Mouse (Mus musculus) WW6 (cell line): ENCODE measurements around the gene Ptprd.
"Not testable (repeated sequence)": the region's sequence is repeated elsewhere in the genome, so short reads cannot be mapped to it uniquely, and the experiment has no call there.

ENCODE experiments used
- DNase-seq: peaks from one replicate; pipeline ENCODE4 v3.0.0-alpha.2; 2013; ENCODE audit warnings: low read depth, low spot score

Gene Ptprd

GRCm38 (mm10) chr4:76218065-76218464, 1993.7 kb downstream of the Ptprd start:
- no peak for DNase-seq

DNA sequence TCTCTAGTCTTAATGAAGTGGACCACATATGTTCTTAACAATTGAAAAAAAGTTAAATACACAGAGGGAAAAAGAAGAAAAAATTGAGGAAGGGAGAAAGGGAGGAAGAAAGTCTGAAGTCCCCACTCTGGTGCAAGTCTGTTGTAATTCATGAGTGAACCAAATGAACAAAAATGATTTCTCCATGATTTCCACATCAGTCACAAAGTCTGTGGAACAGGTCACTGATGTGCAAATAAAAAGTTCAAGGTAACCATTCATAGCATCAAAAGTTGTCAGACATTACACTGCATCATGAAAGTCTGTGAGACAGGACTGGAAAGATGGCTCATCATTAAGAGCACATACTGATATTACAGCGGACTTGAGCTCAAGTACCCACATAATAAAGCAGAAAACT, 1996.6 kb downstream of the Ptprd start:
- DNase-seq, result no peak

DNA sequence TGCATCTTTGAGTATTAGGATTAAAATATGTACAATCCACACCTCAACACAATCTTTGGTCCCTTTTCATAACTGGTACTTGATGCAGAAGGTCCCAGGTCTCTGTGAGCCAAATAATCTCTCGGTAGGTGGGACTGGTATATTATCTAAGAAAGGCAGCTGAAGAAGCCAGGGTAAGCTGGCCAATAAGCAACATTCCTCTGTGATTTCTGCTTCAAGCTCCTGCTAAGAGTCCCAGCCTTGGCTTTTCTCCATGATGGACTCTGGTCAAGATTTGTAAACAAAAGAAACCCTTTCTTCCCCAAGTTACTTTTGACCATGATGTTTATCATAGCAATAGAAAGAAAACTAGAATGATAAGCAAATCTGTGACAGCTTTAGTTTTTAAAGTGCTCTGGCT, 2012.4 kb downstream of the Ptprd start:
- no peak for DNase-seq

DNA sequence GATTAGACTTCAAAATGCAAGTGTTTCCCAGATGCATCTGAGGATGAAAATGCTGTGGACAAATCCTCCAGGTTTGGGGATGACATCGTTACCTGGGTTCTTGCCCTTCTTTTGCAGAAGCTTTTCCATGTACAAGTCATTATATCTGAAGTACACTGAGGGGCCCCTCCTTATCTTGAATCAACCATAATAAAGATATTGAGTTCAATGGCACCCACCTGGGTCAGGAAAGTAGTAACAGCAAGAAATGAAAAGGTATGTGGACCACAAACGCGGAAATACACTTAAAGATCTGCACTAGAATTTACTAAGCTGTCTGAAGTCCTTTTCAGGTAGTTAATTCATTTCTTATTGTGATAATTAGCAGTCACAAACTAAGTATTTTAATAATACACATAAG, 2017.0 kb downstream of the Ptprd start:
- DNase-seq, result no peak

DNA sequence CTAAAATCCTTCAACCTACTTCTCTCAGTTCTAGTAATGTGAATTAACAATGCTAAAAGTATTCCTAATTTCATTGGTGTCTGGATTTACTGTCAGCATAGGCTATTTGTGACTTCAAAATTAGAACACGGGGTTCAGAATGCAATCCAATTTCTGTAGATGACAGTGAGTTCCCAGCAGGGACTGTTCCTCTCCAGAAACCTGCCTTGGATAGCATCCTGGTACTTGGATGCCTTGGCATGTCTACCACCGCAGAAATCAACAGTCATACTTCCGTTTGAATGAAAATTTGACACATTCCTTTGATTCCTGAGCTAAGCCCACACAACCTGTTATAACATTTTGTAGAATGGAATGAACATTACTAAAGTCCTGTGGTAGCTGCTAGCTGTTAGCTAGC, 2018.3 kb downstream of the Ptprd start:
- DNase-seq, result no peak

DNA sequence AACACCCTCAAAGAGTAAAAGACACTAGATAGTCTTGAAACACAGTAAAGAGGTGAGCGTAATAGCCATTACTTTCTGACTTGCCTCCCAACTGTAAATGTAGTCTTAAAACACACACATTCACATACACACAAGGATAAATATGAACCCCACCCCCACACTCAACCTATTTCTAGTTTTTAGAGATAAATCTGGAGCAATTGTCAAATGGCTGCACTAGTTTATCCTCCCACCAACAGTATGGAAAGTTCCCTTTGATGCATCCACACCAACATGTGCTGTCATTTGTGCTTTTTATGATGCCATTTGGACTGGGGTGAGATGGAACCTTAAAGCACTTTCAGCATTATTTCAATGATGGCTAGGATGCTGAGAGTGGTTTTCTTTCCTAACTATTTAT, 2019.7 kb downstream of the Ptprd start:
- no peak for DNase-seq

DNA sequence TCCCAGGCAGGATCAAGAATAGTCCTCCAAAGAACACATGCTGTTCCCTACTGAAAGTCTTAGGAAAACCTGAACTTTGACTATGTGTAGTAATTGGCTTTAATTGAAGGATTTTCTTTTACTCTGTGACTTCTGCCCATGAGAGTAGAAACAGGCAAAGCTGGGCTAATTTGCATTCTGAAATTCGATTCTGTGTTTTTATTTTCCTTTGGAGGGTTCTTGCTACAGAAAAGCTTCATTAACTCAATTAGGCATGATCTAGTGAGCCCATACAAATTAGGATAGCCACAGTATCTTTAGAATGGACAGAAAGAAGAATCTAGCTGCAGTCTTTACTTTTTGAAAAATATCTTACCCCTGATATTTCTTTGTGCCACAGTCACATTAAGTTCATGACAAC, 2021.0 kb downstream of the Ptprd start:
- no peak for DNase-seq

DNA sequence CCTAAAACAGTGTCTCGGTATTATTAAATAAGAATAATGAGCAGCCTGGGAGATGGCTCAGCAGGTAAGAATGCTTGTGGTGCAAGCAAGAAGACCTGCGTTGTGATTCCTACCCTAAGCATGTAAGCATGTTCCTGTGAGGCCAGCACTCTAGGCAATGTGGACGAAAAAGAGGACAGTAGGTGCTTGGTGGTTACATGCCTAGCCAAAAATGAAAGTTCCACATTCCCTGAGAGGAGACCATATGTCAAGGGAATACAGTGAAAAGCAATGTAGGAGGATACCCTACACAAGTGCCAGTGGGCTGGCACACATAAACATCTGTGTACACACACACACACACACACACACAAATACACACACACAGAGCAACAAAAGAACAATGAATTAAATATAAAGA, 2028.7 kb downstream of the Ptprd start:
- DNase-seq, result no peak

DNA sequence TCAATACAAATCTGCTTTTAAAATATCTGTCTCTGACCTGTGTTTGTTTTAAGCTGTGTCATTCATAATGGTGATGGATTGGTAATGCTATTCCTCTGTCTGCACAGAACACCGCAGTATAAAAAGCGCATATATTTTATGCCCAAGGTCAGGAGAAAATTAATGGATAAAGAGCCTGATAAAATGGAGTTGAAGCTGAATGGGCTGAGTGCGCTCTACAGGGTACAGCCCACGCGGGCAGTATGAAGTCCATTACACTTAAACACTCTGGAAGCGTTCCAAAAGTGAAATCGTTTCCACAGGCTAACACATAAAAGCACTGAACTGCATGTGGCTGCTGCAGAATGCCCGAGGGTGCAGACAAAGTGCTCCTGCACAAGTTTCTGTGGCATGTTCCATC, 2032.3 kb downstream of the Ptprd start:
- no peak for DNase-seq

DNA sequence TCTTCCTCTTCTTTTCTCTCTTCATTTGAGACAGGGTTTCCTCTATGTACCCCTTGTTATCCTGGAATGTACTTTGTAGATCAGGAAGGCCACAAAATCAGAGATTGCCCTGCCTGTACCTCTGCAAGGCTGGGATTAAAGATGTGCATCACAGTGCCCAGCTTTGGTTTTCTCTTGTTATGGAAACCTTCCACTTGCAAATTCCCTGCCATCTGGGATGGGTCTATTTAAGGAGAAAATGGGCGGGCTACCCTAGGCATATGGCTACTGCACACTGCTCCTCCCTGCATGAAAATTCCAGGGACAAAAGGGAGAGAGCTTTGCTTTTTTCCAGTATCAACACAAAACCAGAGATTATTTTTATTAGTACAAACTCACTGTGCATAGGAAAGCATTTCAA, 2036.7 kb downstream of the Ptprd start:
- DNase-seq, result no peak

DNA sequence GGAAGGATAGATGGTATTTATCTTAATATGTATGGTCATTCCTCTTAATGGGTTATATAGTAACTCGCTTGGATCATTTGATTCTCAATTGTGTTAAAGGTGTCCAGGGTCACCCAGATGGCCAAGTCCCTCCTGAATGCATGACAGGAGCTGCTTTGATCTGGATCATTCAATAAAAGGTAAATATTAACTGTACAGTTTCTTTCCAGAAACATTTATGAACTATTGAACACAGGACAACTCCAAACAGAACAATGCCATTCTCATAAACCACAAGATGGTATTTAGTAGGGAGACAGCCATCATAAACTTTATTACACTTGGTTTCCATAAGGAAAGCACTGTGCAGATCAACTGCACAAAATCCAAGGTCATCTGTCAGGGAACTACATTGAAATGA, 2056.0 kb downstream of the Ptprd start:
- no peak for DNase-seq

DNA sequence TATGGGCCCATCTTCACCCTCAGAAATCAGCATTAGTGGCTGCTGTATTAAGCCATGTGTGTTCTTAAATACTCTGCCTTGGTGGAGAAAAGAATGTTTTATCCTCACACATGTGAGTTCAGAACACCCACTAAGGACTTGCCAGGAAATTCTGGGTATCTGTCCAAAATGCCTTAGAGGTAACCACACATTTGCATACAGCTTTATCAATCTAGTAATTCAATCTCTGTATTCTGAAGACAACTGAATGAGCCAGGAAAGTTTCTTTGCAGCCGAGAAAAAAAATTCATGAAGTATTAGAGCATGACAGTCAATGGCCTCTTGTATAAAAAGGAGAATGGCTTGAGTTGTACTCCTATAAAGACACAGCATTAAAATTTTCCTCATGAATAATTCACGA, 2057.6 kb downstream of the Ptprd start:
- no peak for DNase-seq

DNA sequence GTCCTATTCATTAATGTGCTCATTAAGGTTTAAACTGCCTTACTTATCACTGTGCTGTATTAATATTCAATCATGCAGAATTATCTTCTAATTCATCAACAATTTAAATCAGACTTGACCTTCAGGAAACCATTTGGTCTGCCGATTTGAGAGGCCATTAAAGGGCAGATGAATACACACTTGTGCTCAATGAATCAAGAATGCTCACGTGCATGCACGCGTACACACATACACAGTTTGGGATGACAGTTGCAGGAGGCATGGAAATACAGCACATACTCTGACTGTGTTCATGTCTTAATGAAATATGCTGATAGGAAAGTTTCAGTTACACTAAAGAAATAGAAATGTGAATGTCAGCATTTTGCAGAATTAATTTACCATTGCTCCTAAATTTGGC, 2066.8 kb downstream of the Ptprd start:
- DNase-seq, result no peak

DNA sequence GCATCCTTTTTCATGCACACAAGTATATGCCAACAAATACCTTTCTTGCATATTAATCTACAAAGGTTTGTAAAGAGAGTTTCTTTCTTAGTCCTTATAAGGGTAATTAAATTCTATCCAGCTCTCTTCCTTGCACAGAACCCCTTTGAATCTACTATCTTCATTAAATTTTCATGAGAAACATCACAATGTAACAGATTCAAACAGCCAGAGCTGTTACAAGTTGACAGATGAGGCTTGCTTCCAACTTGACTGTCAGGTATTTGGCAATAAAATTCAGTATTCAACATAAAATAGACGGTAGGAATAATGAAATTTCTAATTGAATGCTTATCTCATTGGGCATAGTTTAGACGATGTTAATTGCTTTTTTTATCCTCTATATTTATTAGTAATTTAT, 2067.4 kb downstream of the Ptprd start:
- no peak for DNase-seq

DNA sequence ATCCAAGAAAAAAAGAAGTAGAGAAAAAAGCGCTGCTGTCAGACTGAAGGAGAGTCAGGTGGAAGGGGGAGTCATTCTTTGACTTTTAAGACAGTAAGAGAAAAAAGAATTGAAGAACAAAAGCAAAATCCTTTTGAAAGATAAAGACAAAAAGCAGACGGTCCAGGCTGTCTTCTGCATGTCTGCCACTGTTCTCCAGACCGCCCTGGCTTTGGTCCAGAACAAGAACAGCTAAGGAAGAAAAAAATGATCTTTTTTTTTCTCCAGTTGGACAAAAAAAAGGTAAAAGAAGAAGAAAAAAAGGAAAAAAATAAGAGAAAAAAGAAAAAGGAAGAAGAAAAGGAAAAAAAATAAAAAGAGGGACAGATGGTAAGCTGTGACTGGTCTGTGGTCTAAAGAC, 2073.9 kb downstream of the Ptprd start:
- DNase-seq, result no peak

- no peak for DNase-seq
These were observed 2075.1 kb downstream of the Ptprd start for GRCm38 (mm10) chr4:76136625-76137024.

GRCm38 (mm10) chr4:76091845-76092244, 2119.9 kb downstream of the Ptprd start:
- no peak for DNase-seq

- no peak for DNase-seq
These were observed 2121.9 kb downstream of the Ptprd start for GRCm38 (mm10) chr4:76089866-76090265.

DNA sequence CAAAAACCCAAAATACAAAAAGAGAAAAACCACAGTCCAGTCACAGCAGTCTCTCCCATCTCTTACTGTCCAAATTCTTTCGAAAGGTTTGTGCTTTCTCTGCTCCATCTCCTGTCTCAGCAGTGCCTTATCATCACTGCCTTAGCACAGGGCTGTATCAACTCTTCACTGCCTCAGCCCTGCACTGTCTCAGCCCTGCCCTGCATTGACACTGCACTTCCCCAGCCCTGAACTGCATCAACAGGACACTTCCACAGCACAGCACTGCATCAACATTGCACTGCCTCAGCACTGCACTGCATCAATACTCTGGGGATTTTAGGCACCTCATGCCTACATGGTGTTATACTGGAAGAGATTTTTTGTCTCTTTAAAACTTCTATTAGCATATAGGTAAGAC, 2135.7 kb downstream of the Ptprd start:
- DNase-seq, result no peak

DNA sequence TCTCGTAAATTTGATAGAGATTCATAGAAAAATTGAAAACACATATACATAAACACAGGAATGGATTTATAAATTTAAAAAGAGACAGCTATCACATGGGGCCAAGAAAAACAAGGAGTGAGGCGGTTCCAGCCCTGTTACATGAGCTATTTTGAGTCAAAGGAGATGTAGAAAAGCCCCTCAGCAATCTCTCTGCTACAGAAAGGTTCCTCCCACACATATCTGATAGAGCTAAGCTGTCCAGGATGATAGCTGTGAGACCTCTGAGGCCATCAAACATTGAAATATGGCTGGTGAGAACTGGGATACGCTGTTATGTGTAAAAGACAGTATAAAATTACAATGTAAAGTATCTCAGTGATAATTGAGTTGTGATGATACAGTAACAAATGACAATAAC, 2138.5 kb downstream of the Ptprd start:
- no peak for DNase-seq

GRCm38 (mm10) chr4:76071720-76072119, 2140.0 kb downstream of the Ptprd start:
- no peak for DNase-seq

- DNase-seq, result no peak
These were observed 2154.9 kb downstream of the Ptprd start for GRCm38 (mm10) chr4:76056836-76057235.

DNA sequence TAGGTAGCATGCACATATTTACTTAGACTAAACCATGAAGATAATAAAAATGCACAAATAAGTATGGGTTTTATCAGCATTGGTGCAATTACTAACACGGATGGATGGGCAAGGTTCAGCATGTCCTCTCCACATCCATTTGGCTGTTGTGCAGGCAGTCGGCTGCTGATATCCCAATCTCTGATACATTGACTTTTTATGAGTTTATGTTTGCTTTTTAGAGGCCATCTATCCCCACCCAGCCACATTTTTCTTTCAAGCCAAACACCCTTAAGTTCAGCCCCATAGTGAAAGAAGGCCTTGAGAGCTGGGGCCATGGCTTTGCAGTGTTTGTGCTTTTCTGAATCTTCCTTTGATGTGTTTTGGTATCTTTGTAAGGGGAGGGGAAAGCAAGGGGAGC, 2166.1 kb downstream of the Ptprd start:
- DNase-seq, result no peak

DNA sequence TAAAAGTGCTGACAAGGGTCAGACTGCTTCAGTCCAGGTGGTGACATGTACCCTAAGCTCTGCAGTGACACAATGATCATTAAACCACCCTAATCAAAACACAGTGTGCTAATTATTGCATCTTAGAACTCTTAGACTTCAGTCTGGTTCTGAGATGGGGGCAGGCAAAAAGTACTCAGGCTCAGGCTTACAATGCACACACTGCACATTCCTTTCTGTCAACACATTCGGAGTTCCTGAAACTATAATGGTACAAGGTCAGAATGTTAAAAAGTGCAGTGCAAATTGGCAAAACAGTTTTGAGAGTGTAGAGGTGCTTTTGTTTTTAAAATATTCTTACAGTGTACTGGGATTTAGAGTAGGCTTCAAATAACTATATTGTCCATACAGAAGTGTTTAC, 2167.0 kb downstream of the Ptprd start:
- DNase-seq, result no peak

DNA sequence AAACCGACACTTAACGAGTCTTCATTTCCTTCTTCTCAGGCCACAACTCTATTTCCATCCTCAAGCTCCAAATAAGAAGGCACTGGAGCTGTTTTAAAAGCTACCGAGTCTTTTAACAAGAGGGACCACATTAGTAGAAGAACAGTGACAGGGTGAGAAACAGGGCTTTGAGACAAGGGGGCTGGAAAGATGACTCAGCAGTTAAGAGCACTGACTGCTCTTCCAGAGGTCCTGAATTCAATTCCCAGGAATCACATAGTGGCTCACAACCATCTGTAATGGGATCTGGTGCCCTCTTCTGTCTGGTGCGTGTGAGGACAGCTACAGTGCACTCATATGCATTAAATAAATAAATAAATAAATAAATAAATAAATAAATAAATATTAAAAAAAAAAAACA, 2174.6 kb downstream of the Ptprd start:
- not testable (repeated sequence) for DNase-seq
